Mouse (Mus musculus): ENCODE measurements at regions not wholly inside any gene's neighbourhood (a gene's known extent, or its start where the extent isn't known, plus 50 kb on each side); places are given as distances from the start of the nearest gene placed in this dataset.

GRCm38 (mm10) chr7:62924585-62925331 is 101.3 kb upstream of the A26c2 start:
- no peak overlapping the region for H3K27ac ChIP-seq
- no peaks in the 10 kb centered on the region for H3K4me1 ChIP-seq (replicated peaks)
- H3K9ac ChIP-seq (replicated peaks) = no peak overlapping the region
- WGBS = 66% methylated on average over 6 of the region's 6 CpGs
- no peak overlapping the region for H3K4me2 ChIP-seq (replicated peaks)
- no peaks in the 10 kb centered on the region for H3K27me3 ChIP-seq
- no peaks in the 10 kb centered on the region for H3K36me3 ChIP-seq
- ATAC-seq = peak; percentile 60
- no peaks in the 10 kb centered on the region for H3K9me3 ChIP-seq
- no peak overlapping the region for H3K4me3 ChIP-seq (replicated peaks)

GRCm38 (mm10) chr7:62922246-62922645 is 98.8 kb upstream of the A26c2 start:
- no peak for ATAC-seq
- WGBS = 0% methylated on average over 1 of the region's 1 CpGs
- H3K27me3 ChIP-seq = no peaks in the 10 kb centered on the region

DNA sequence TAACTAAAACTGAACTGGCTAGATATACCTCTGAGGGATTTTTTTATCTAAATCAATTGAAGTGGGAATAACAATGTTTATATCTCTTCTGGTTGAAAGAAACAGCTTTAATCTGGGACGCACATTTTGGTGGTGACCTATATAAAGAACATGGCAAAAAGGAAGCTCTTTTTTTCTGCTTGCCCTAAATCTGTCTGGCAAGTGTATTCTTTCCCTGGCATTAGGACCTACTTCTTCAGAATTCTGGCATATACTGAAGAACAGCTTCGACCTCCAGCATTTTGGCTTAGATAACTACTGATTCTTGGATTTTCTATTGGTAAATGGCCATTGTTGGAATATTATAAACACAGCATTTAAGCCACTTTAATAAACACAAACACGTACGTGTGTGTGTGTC is 70.9 kb upstream of the A26c2 start:
- 80% methylated on average over 4 of the region's 4 CpGs for WGBS
- Histone ChIP-seq H3K4me1 (replicated peaks) (no peaks in the 10 kb centered on the region), H3K9me3 (no peaks in the 10 kb centered on the region), H3K9ac (replicated peaks) (no peak overlapping the region), H3K27ac (no peak overlapping the region), H3K36me3 (no peaks in the 10 kb centered on the region), H3K4me2 (replicated peaks) (no peak overlapping the region), H3K27me3 (no peaks in the 10 kb centered on the region), H3K4me3 (replicated peaks) (no peak overlapping the region)
- ATAC-seq = no peak

More at GRCm38 (mm10) chr7:62922246-62922645, 98.8 kb upstream of the A26c2 start:
- Histone ChIP-seq H3K4me1 (replicated peaks) (no peaks in the 10 kb centered on the region), H3K4me2 (replicated peaks) (no peak overlapping the region), H3K27ac (no peak overlapping the region), H3K9ac (replicated peaks) (no peak overlapping the region), H3K9me3 (no peaks in the 10 kb centered on the region), H3K36me3 (no peaks in the 10 kb centered on the region), H3K4me3 (replicated peaks) (no peak overlapping the region)

DNA sequence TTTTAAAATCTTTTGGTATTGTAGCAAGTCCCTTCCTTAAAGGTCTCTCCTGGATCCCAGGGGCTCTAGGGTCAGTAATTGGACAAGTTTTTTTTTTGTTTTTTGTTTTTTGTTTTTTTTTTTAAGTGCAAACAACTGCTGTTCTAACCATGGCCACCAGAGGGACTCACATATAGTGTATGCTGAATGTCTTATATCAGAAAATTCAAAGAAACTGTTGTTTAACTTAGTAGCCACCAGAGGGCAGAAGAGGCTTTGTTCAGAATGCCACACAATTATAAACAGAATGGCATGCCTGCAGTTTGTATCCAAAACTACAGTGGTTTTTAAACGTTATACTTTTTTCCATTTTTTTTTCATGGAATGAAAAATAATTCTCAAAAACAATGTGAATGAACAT is 53.6 kb upstream of the A26c2 start:
- Histone ChIP-seq H3K27ac (no peak overlapping the region), H3K4me3 (replicated peaks) (no peak overlapping the region), H3K4me2 (replicated peaks) (no peak overlapping the region), H3K4me1 (replicated peaks) (no peaks in the 10 kb centered on the region), H3K36me3 (no peaks in the 10 kb centered on the region), H3K9me3 (no peaks in the 10 kb centered on the region), H3K27me3 (no peaks in the 10 kb centered on the region), H3K9ac (replicated peaks) (no peak overlapping the region)
- WGBS = 14% methylated on average over 1 of the region's 1 CpGs
- ATAC-seq = 0 out of 2 replicates have a peak, but pooled peaks have one; percentile 77
